Mouse (Mus musculus): ENCODE results near the gene Krt20. TPM values are rescaled to one million over a fixed set of nuclear protein-coding genes. Genes with fewer than 3 reads are reported as not detected.

Krt20 gene
- total and polyA plus RNA-seq, 3 experiments, result not detected

GRCm38 (mm10) chr11:99461736-99462135, 23.8 kb upstream of the Krt20 start:
- Histone ChIP-seq H3K27me3 (ENCODE audit: control insufficient read depth in 1 of 2, insufficient read depth in 2 of 2, low read length in 2 of 2) (no peaks in the 10 kb centered on the region; a peak in 1 of 4 replicates), H3K9me3 (replicated peaks; ENCODE audit: insufficient read depth, low read length) (no peaks in the 10 kb centered on the region), H3K4me3 (ENCODE audit: control insufficient read depth in 1 of 2, insufficient read depth in 1 of 2, low read depth in 2 of 2, low read length in 2 of 2) (no peak overlapping the region), H3K36me3 (ENCODE audit: control insufficient read depth in 1 of 2, insufficient read depth in 2 of 2, low read length in 2 of 2) (no peaks in the 10 kb centered on the region), H3K4me1 (ENCODE audit: control insufficient read depth in 1 of 2, insufficient read depth in 2 of 2, low read length in 2 of 2) (no peaks in the 10 kb centered on the region), H3K9ac (ENCODE audit: control insufficient read depth, low read depth, low read length, poor library complexity, severe bottlenecking) (no peak overlapping the region), H3K27ac (ENCODE audit: control insufficient read depth, low read depth, low read length) (no peak overlapping the region), H3K79me2 (ENCODE audit: control insufficient read depth, insufficient read depth, low read length, poor library complexity) (no peaks in the 10 kb centered on the region)
- DNase-seq (ENCODE audit: low read depth, low spot score), result no peak
- no peak for TF ChIP-seq KAT2A (conservative IDR thresholded peaks at IDR 0.05; ENCODE audit: low read depth, low read length)
- no peak for TF ChIP-seq POLR2AphosphoS5 (IDR thresholded peaks at IDR 0.05; ENCODE audit: borderline replicate concordance, low read depth, low read length)
- no peak for TF ChIP-seq USF2 (IDR thresholded peaks at IDR 0.05; ENCODE audit: borderline replicate concordance in 1 of 2, insufficient read depth in 1 of 2, low read depth in 1 of 2, low read length in 2 of 2)
- TF ChIP-seq MAFK (IDR thresholded peaks at IDR 0.05; ENCODE audit: borderline replicate concordance, low read depth, low read length), result no peak
- TF ChIP-seq RCOR1 (IDR thresholded peaks at IDR 0.05; ENCODE audit: low read depth, low read length), result no peak
- TF ChIP-seq USF1 (IDR thresholded peaks at IDR 0.05; ENCODE audit: low read depth, low read length), result no peak
- no peak for TF ChIP-seq TCF12 (IDR thresholded peaks at IDR 0.05; ENCODE audit: low read depth, low read length)
- no peak for TF ChIP-seq MAX (IDR thresholded peaks at IDR 0.05; ENCODE audit: low read length)
- no peak for TF ChIP-seq SMC3 (IDR thresholded peaks at IDR 0.05; ENCODE audit: low read depth, low read length)
- no peak for TF ChIP-seq MXI1 (IDR thresholded peaks at IDR 0.05; ENCODE audit: low read depth, low read length)
- TF ChIP-seq ELF1 (IDR thresholded peaks at IDR 0.05; ENCODE audit: low read depth, low read length), result no peak

- H3K79me2 ChIP-seq (ENCODE audit: control insufficient read depth, insufficient read depth, low read length, poor library complexity), result no peaks in the 10 kb centered on the region
Measured at GRCm38 (mm10) chr11:99458887-99459286, 20.9 kb upstream of the Krt20 start.

DNA sequence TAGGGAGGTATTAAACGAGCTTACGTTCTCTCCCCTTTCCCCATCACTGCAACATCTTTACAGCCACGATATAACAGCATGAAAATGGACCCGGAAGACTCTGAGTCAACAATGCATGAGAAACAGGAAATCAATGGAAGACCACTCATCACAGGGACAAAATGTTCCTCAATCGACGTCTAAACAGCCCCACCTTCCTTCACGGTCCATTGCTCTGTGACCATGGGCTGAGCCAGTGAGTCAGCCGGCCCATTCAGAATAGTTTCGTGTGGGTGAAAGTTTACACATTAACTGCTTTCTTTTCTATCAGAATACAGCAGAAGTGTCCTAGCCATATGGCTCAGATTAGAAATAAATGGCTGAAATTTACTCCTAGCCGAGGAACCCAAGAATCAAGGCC, 16.8 kb upstream of the Krt20 start:
- H3K79me2 ChIP-seq (ENCODE audit: control insufficient read depth, insufficient read depth, low read length, poor library complexity), result no peaks in the 10 kb centered on the region
- H3K9ac ChIP-seq (ENCODE audit: control insufficient read depth, low read depth, low read length, poor library complexity, severe bottlenecking), result no peak overlapping the region
- no peak for TF ChIP-seq CHD2 (IDR thresholded peaks at IDR 0.05; ENCODE audit: low read length)
- TF ChIP-seq ELF1 (IDR thresholded peaks at IDR 0.05; ENCODE audit: low read depth, low read length), result no peak
- no peak for TF ChIP-seq MAZ (IDR thresholded peaks at IDR 0.05; ENCODE audit: low read depth, low read length)
- TF ChIP-seq ZMIZ1 (IDR thresholded peaks at IDR 0.05; ENCODE audit: low read depth, low read length), result no peak
- TF ChIP-seq SIN3A (IDR thresholded peaks at IDR 0.05; ENCODE audit: low read length), result no peak
- TF ChIP-seq NELFE (IDR thresholded peaks at IDR 0.05; ENCODE audit: low read depth, low read length), result no peak
- TF ChIP-seq MYC (IDR thresholded peaks at IDR 0.05; ENCODE audit: low read depth, low read length), result no peak
- H3K27me3 ChIP-seq (ENCODE audit: control insufficient read depth in 1 of 2, insufficient read depth in 2 of 2, low read length in 2 of 2), result no peaks in the 10 kb centered on the region
- H3K9me3 ChIP-seq (replicated peaks; ENCODE audit: insufficient read depth, low read length), result no peaks in the 10 kb centered on the region
- H3K36me3 ChIP-seq (ENCODE audit: control insufficient read depth in 1 of 2, insufficient read depth in 2 of 2, low read length in 2 of 2), result no peaks in the 10 kb centered on the region
- H3K4me3 ChIP-seq (ENCODE audit: control insufficient read depth in 1 of 2, insufficient read depth in 1 of 2, low read depth in 2 of 2, low read length in 2 of 2), result no peak overlapping the region
- no peak for DNase-seq (ENCODE audit: low read depth, low spot score)
- no peaks in the 10 kb centered on the region for H3K4me1 ChIP-seq (ENCODE audit: control insufficient read depth in 1 of 2, insufficient read depth in 2 of 2, low read length in 2 of 2)
- H3K27ac ChIP-seq (ENCODE audit: control insufficient read depth, low read depth, low read length), result no peak overlapping the region

More at GRCm38 (mm10) chr11:99458887-99459286, 20.9 kb upstream of the Krt20 start:
- Histone ChIP-seq H3K9ac (ENCODE audit: control insufficient read depth, low read depth, low read length, poor library complexity, severe bottlenecking) (no peak overlapping the region), H3K36me3 (ENCODE audit: control insufficient read depth in 1 of 2, insufficient read depth in 2 of 2, low read length in 2 of 2) (no peaks in the 10 kb centered on the region), H3K27me3 (ENCODE audit: control insufficient read depth in 1 of 2, insufficient read depth in 2 of 2, low read length in 2 of 2) (no peaks in the 10 kb centered on the region; a peak in 1 of 4 replicates), H3K27ac (ENCODE audit: control insufficient read depth, low read depth, low read length) (no peak overlapping the region), H3K4me1 (ENCODE audit: control insufficient read depth in 1 of 2, insufficient read depth in 2 of 2, low read length in 2 of 2) (no peaks in the 10 kb centered on the region), H3K9me3 (replicated peaks; ENCODE audit: insufficient read depth, low read length) (no peaks in the 10 kb centered on the region), H3K4me3 (ENCODE audit: control insufficient read depth in 1 of 2, insufficient read depth in 1 of 2, low read depth in 2 of 2, low read length in 2 of 2) (no peak overlapping the region)
- TF ChIP-seq ETS1 (IDR thresholded peaks at IDR 0.05; ENCODE audit: low read depth, low read length), result no peak
- no peak for TF ChIP-seq TBP (IDR thresholded peaks at IDR 0.05; ENCODE audit: low read depth, low read length)
- TF ChIP-seq HCFC1 (IDR thresholded peaks at IDR 0.05; ENCODE audit: low read depth, low read length), result no peak
- DNase-seq (ENCODE audit: low read depth, low spot score), result no peak

All from MEL (cell line).